Mouse (Mus musculus): ENCODE measurements around the gene Il22ra2. TPM values are rescaled to one million over a fixed set of nuclear protein-coding genes. Genes with fewer than 3 reads are reported as not detected.
A peak's percentile ranks its signal among the peaks of the same experiment; 100 is the strongest.

Gene Il22ra2
- polyA plus RNA-seq, 1 experiment, result not detected

DNA sequence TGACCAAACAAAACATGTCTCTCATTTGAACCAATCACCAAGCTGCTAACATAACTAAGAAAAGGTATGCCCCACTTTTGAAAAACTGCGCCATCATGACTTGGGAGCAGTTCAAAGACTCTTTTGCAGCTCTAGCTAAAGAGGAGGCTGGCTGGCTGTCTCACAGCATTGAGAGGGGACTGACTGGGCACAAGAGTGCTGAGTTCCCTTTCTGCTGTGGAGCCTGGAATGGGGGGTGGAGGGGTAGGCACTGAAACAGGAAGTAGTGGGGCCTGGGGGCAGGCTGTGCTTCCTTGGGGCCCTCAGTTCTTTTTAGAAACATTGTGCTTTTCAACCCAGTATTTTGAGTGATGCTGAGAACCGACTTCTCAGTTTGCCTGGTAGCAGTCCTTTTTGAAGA, 37.7 kb upstream of the Il22ra2 start:
- Histone ChIP-seq H3K4me1 (ENCODE audit: control insufficient read depth, insufficient read depth, low read length) (peaks cover 3% of the 10 kb centered on the region; the same call in 1 of the 2 replicates), H3K4me3 (replicated peaks; ENCODE audit: control insufficient read depth, low read depth, low read length) (no peak overlapping the region), H3K27ac (ENCODE audit: control insufficient read depth, insufficient read depth, low read depth, low read length, poor library complexity) (peak overlapping the region; percentile 44; the same call in 1 of the 2 replicates)
- TF ChIP-seq POLR2A (IDR thresholded peaks at IDR 0.05; ENCODE audit: borderline replicate concordance, control insufficient read depth, low read depth, low read length), result no peak
- no peak for TF ChIP-seq CTCF (IDR thresholded peaks at IDR 0.05; ENCODE audit: control insufficient read depth, insufficient read depth, low read length)
- 9% methylated on average over 2 of the region's 2 CpGs for WGBS

DNA sequence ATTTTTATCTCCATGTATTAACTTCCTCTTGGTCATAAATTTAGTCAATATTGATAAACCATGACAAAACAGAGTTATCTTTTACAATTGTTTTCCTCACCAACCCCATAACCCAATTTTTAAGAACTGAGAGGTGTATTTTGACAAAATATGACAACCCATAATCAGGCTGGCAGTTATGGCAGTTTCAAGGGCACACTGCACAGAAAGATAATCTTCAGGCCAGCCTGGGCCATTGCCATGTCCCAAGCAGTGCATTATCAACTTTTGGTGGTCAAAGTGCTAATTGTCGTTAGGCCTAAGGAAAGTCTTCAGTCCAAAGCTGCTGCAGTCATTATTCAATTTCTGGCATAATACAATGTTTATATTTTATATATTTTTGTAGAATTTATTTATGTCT, 37.0 kb upstream of the Il22ra2 start:
- H3K4me1 ChIP-seq (ENCODE audit: control insufficient read depth, insufficient read depth, low read length), result peaks cover 4% of the 10 kb centered on the region; the same call in 1 of the 2 replicates
- WGBS, result 59% methylated on average over 1 of the region's 1 CpGs
- no peak overlapping the region for H3K27ac ChIP-seq (ENCODE audit: control insufficient read depth, insufficient read depth, low read depth, low read length, poor library complexity)
- H3K4me3 ChIP-seq (replicated peaks; ENCODE audit: control insufficient read depth, low read depth, low read length), result no peak overlapping the region
- TF ChIP-seq CTCF (IDR thresholded peaks at IDR 0.05; ENCODE audit: control insufficient read depth, insufficient read depth, low read length), result no peak
- TF ChIP-seq POLR2A (IDR thresholded peaks at IDR 0.05; ENCODE audit: borderline replicate concordance, control insufficient read depth, low read depth, low read length), result no peak

- no peak overlapping the region for H3K4me3 ChIP-seq (replicated peaks; ENCODE audit: control insufficient read depth, low read depth, low read length)
- WGBS, result 61% methylated on average over 5 of the region's 5 CpGs
- TF ChIP-seq CTCF (IDR thresholded peaks at IDR 0.05; ENCODE audit: control insufficient read depth, insufficient read depth, low read length) (no peak), POLR2A (IDR thresholded peaks at IDR 0.05; ENCODE audit: borderline replicate concordance, control insufficient read depth, low read depth, low read length) (no peak)
- H3K27ac ChIP-seq (ENCODE audit: control insufficient read depth, insufficient read depth, low read depth, low read length, poor library complexity), result no peak overlapping the region
- H3K4me1 ChIP-seq (ENCODE audit: control insufficient read depth, insufficient read depth, low read length), result peaks cover 4% of the 10 kb centered on the region; the same call in 1 of the 2 replicates
These were observed 35.9 kb upstream of the Il22ra2 start for GRCm38 (mm10) chr10:19585860-19586259.

GRCm38 (mm10) chr10:19587281-19587680, 34.5 kb upstream of the Il22ra2 start:
- 38% methylated on average over 3 of the region's 3 CpGs for WGBS
- Histone ChIP-seq H3K27ac (ENCODE audit: control insufficient read depth, insufficient read depth, low read depth, low read length, poor library complexity) (no peak overlapping the region), H3K4me1 (ENCODE audit: control insufficient read depth, insufficient read depth, low read length) (peaks cover 4% of the 10 kb centered on the region; the same call in 1 of the 2 replicates)

DNA sequence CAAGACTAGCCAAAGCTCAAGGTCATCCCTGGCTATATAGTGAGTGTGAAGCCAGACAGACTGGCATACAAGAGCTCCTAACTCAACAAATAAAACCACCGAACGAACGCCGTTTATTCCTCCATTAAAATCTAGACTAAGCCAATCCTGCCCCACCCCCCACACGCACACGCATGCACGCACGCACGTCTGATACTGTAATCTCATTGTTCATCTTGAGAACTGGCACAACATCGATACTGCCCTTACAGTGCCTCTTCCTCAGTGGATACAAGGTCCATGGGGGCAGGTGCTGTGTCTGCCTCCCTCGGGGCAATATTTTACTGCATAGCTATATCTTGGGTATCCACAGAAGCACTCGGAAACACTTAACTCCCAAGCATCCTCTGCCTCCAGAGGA, 32.2 kb upstream of the Il22ra2 start:
- Histone ChIP-seq H3K4me3 (replicated peaks; ENCODE audit: control insufficient read depth, low read depth, low read length) (no peak overlapping the region), H3K4me1 (ENCODE audit: control insufficient read depth, insufficient read depth, low read length) (peaks cover 3% of the 10 kb centered on the region; the same call in 1 of the 2 replicates), H3K27ac (ENCODE audit: control insufficient read depth, insufficient read depth, low read depth, low read length, poor library complexity) (no peak overlapping the region)
- WGBS, result 76% methylated on average over 12 of the region's 12 CpGs
- TF ChIP-seq POLR2A (IDR thresholded peaks at IDR 0.05; ENCODE audit: borderline replicate concordance, control insufficient read depth, low read depth, low read length) (no peak), CTCF (IDR thresholded peaks at IDR 0.05; ENCODE audit: control insufficient read depth, insufficient read depth, low read length) (no peak)

More at GRCm38 (mm10) chr10:19587281-19587680, 34.5 kb upstream of the Il22ra2 start:
- TF ChIP-seq POLR2A (IDR thresholded peaks at IDR 0.05; ENCODE audit: borderline replicate concordance, control insufficient read depth, low read depth, low read length) (no peak), CTCF (IDR thresholded peaks at IDR 0.05; ENCODE audit: control insufficient read depth, insufficient read depth, low read length) (no peak)
- H3K4me3 ChIP-seq (replicated peaks; ENCODE audit: control insufficient read depth, low read depth, low read length), result no peak overlapping the region

DNA sequence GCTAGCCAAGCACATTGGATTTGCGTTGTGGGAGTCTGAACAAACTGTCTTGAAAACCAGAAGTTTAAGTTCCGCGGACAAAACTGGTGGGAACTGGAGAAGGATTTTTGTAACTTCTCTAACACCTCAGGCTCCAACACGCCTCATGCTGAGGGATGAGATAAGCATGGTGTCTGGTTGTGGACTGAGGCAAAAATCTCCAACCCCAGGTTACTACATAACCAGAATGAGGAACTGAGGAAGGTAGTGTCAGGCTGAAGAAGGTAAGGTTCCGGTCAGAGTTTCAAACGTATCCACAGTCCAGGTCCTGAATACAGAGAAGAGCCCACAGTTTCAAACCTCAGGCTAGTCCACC, 30.5 kb upstream of the Il22ra2 start:
- 2% methylated on average over 6 of the region's 6 CpGs for WGBS
- peak overlapping the region; percentile 97 for H3K4me3 ChIP-seq (replicated peaks; ENCODE audit: control insufficient read depth, low read depth, low read length)
- TF ChIP-seq POLR2A (IDR thresholded peaks at IDR 0.05; ENCODE audit: borderline replicate concordance, control insufficient read depth, low read depth, low read length) (no peak), CTCF (IDR thresholded peaks at IDR 0.05; ENCODE audit: control insufficient read depth, insufficient read depth, low read length) (no peak)

DNA sequence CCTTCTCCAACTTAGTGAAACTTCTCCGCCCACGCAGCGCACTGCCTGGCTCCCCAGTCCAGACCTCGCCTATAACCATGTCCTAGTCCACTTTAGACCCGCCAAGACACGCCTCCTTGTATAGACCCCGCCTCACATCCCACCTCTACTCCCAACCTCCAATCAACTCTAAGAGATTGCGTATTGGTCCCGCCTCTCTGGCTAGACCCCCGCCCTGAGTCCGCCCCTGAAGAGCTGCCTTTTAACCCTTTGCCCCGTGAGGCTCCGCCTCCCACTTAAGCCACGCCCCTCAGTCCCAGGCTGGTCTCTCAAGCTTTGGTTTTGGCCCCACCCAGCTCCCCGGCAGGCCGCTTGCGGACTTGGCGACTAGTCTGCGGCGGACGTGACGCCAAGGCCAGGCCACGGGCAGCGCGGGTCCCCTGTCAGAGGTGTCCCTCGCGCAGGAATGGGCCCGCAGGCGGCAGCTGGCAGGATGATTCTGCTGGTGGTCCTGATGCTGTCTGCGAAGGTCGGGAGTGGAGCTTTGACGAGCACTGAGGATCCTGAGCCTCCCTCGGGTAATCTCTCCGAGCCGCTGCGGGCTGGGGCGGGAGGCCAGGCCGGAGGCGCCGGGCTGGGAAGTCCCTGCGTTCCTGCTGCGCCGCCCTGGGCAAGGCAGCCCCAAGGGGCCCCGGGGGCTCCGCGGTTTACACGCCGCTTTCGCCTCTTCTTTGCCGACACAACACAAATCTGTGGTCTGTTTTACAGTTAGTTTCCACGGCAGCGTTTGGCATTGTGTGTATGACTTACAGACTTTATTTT, 30.0 kb upstream of the Il22ra2 start, which contains the start of gene Ifngr1:
Ifngr1 (plus strand) TSS at position 309 of the 801 bp plus-strand sequence.
- Histone ChIP-seq H3K27ac (ENCODE audit: control insufficient read depth, insufficient read depth, low read depth, low read length, poor library complexity) (peak within 1 kb of the TSS; percentile 100), H3K4me1 (ENCODE audit: control insufficient read depth, insufficient read depth, low read length) (peaks cover 3% of the 10 kb centered on the region; the same call in 1 of the 2 replicates), H3K4me3 (replicated peaks; ENCODE audit: control insufficient read depth, low read depth, low read length) (peak within 1 kb of the TSS; percentile 97)
- no peak for TF ChIP-seq CTCF (IDR thresholded peaks at IDR 0.05; ENCODE audit: control insufficient read depth, insufficient read depth, low read length)
- peak; percentile 97 for TF ChIP-seq POLR2A (IDR thresholded peaks at IDR 0.05; ENCODE audit: borderline replicate concordance, control insufficient read depth, low read depth, low read length)
- under 1% methylated on average over 52 of the region's 52 CpGs for WGBS

More for the DNA sequence above, 30.5 kb upstream of the Il22ra2 start:
- Histone ChIP-seq H3K4me1 (ENCODE audit: control insufficient read depth, insufficient read depth, low read length) (peaks cover 3% of the 10 kb centered on the region; the same call in 1 of the 2 replicates), H3K27ac (ENCODE audit: control insufficient read depth, insufficient read depth, low read depth, low read length, poor library complexity) (peak overlapping the region; percentile 100)

GRCm38 (mm10) chr10:19592556-19592955, 29.2 kb upstream of the Il22ra2 start:
- Histone ChIP-seq H3K27ac (ENCODE audit: control insufficient read depth, insufficient read depth, low read depth, low read length, poor library complexity) (peak overlapping the region; percentile 100; the same call in 1 of the 2 replicates), H3K4me1 (ENCODE audit: control insufficient read depth, insufficient read depth, low read length) (peaks cover 4% of the 10 kb centered on the region; the same call in 1 of the 2 replicates), H3K4me3 (replicated peaks; ENCODE audit: control insufficient read depth, low read depth, low read length) (peak overlapping the region; percentile 97)
- under 1% methylated on average over 3 of the region's 3 CpGs for WGBS
- no peak for TF ChIP-seq POLR2A (IDR thresholded peaks at IDR 0.05; ENCODE audit: borderline replicate concordance, control insufficient read depth, low read depth, low read length)
- TF ChIP-seq CTCF (IDR thresholded peaks at IDR 0.05; ENCODE audit: control insufficient read depth, insufficient read depth, low read length), result no peak
